Comparison of ENCODE assay signal across 8 mouse cellular contexts in genomic region chr12:112001223-112001622, GRCm38 (mm10). TPM values are rescaled to one million over a fixed set of nuclear protein-coding genes. Genes with fewer than 3 reads are reported as not detected.
DNase-seq lines count a peak whose midpoint lies in the region; ATAC-seq and TF ChIP-seq lines count a peak whose summit lies in the region.
"Had no signal": no experiment of that assay in that cellular context is flagged by ENCODE, and none has a peak within 500 bp of the region (broad histone marks: within the 10 kb centered on the region; RNA-seq: fewer than 3 reads in every experiment).

No protein-coding gene starts in this region.

- H3K36me3 ChIP-seq in G1E (replicated peaks) = no peaks in the 10 kb centered on the region
- H3K36me3 ChIP-seq: liver, embryonic 15.5 days had no signal

- no peaks in the 10 kb centered on the region; the same call in 1 of the 2 replicates for H3K4me1 ChIP-seq in G1E (ENCODE audit: insufficient read depth, low read depth, low read length)
- H3K4me1 ChIP-seq: liver, embryonic 15.5 days had no signal

- H3K9me3 ChIP-seq in G1E (replicated peaks) = no peaks in the 10 kb centered on the region
- H3K9me3 ChIP-seq: liver, embryonic 15.5 days had no signal

- ATAC-seq in G1E (ENCODE audit: extremely low read depth, insufficient number of reproducible peaks, low FRiP score, poor library complexity, severe bottlenecking) = no peak

- peaks cover 53% of the 10 kb centered on the region for H3K27me3 ChIP-seq in G1E (ENCODE audit: insufficient read depth, low read length)
- H3K27me3 ChIP-seq: liver, embryonic 15.5 days had no signal

- intact Hi-C loops in heart, postnatal 14 days (cut with DNase I) = loop anchor here (2.0 kb wide), 1 partner anchor 124 kb away; no protein-coding TSS in a partner anchor

- H3K4me3 ChIP-seq in G1E (ENCODE audit: low read depth, low read length) = no peak overlapping the region
- H3K4me3 ChIP-seq: liver, embryonic 15.5 days had no signal

- peak; percentile 94 for TF ChIP-seq CTCF in G1E (IDR thresholded peaks at IDR 0.05; ENCODE audit: low read depth, low read length)

- DNase-seq in G1E (ENCODE audit: low spot score) = peak; percentile 31
- peak; percentile 80 for DNase-seq in adrenal gland, postnatal 10 days
- peak; percentile 67 for DNase-seq in embryo, embryonic 9.5 days (ENCODE audit: extremely low spot score)
- peak; percentile 71 to 78 for DNase-seq in heart, postnatal 14 days
- peak; percentile 75 to 86 for DNase-seq in layer of hippocampus, postnatal 14 days (ENCODE audit: low spot score in 2 of 2)
- DNase-seq in lung, postnatal 4 days = peak; percentile 44 to 75
- peak; percentile 83 to 86 for DNase-seq in right cerebral cortex, adult 2 months (ENCODE audit: low spot score in 2 of 2)

RNA-seq across cellular contexts. Expression of gene Rd3l, which starts 20.1 kb away (rescaled TPM):
- total RNA-seq in G1E (2014; fragmentation: Nextera tagmentation) (not detected in 2 replicates), G1E (2017) (0.12 and 0.16 TPM in 2 replicates)
- not detected in 2 replicates for polyA plus RNA-seq in G1E (2012)
- not detected for total RNA-seq in adrenal gland, postnatal 10 days (2021)
- total RNA-seq in heart, postnatal 14 days (2021) = under 1 TPM in 1 of 2 experiments, not detected in 1; 0.34 TPM
- under 1 TPM in 1 of 2 experiments, not detected in 1; 0.38 TPM for total RNA-seq in layer of hippocampus, postnatal 14 days (2021)
- polyA plus RNA-seq: liver, embryonic 15.5 days had no signal

RNA-seq across cellular contexts. Expression of gene Tdrd9, which starts 29.9 kb away (rescaled TPM):
- total RNA-seq in G1E (2014; fragmentation: Nextera tagmentation) = not detected in 2 replicates
- 0.12 and 0.76 TPM in 2 replicates for total RNA-seq in G1E (2017)
- not detected in 2 replicates for polyA plus RNA-seq in G1E (2012)
- total RNA-seq in adrenal gland, postnatal 10 days (2021) = under 1 TPM; 0.39 to 0.66 TPM
- 1 to 10 TPM in 1 of 2 experiments, under 1 TPM in 1; 0.17 to 1.1 TPM for total RNA-seq in heart, postnatal 14 days (2021)
- under 1 TPM; 0.12 to 0.16 TPM for total RNA-seq in layer of hippocampus, postnatal 14 days (2021)

RNA-seq across cellular contexts. Expression of gene Atp5mpl, which starts 34.4 kb away (rescaled TPM):
- 56.4 and 70.0 TPM in 2 replicates for total RNA-seq in G1E (2014; fragmentation: Nextera tagmentation)
- 1,497 and 1,593 TPM in 2 replicates for total RNA-seq in G1E (2017)
- 14.9 and 17.7 TPM in 2 replicates for polyA plus RNA-seq in G1E (2012)
- 100 to 1,000 TPM; 673 to 781 TPM for total RNA-seq in adrenal gland, postnatal 10 days (2021)
- total RNA-seq in heart, postnatal 14 days (2021) = 1,000 to 10,000 TPM; 1,406 to 1,431 TPM
- total RNA-seq in layer of hippocampus, postnatal 14 days (2021) = 100 to 1,000 TPM; 434 to 440 TPM

Comparison
In these comparisons a context has a peak if more than half of its experiments do, and no peak if none do; other contexts are left out.
1. DNase-seq: peak in every context shown above with its lines; median percentile 84 in right cerebral cortex, adult 2 months; 80 in layer of hippocampus, postnatal 14 days; 80 in adrenal gland, postnatal 10 days; 74 in heart, postnatal 14 days; 67 in embryo, embryonic 9.5 days; 60 in lung, postnatal 4 days; 31 in G1E.